1 mouse cellular context compared by ENCODE assay signal in genomic region chr1:74804211-74804870, GRCm38 (mm10).
A peak's percentile ranks its signal among the peaks of the same experiment; 100 is the strongest.
TF ChIP-seq lines count a peak whose summit lies in the region.

No protein-coding gene starts in this region.

TF ChIP-seq in CH12.LX, 34 proteins besides CTCF, POLR2A, EP300 and RAD21:
- TF ChIP-seq TBP (conservative IDR thresholded peaks at IDR 0.05; ENCODE audit: low read depth, low read length) (no peak), MXI1 (IDR thresholded peaks at IDR 0.05; ENCODE audit: low read depth, low read length) (no peak), E2F4 (IDR thresholded peaks at IDR 0.05; ENCODE audit: insufficient replicate concordance, low read depth, low read length) (no peak), MEF2A (IDR thresholded peaks at IDR 0.05; ENCODE audit: borderline replicate concordance, low read depth, low read length) (no peak), CHD1 (IDR thresholded peaks at IDR 0.05; ENCODE audit: low read depth, low read length) (peak; percentile 87; the same call in 1 of the 2 replicates), TCF12 (IDR thresholded peaks at IDR 0.05; ENCODE audit: low read depth, low read length) (no peak), MAZ (IDR thresholded peaks at IDR 0.05; ENCODE audit: low read depth, low read length) (peak; percentile 59), UBTF (IDR thresholded peaks at IDR 0.05; ENCODE audit: low read depth, low read length) (0 out of 2 replicates have a peak, but pooled peaks have one; percentile 32), CHD2 (IDR thresholded peaks at IDR 0.05; ENCODE audit: low read length) (0 out of 2 replicates have a peak, but pooled peaks have one; percentile 27)
TF ChIP-seq in CH12.LX: peak in this region for 4.
